Mouse (Mus musculus): ENCODE measurements around the gene Mboat1. TPM values are rescaled to one million over a fixed set of nuclear protein-coding genes. Genes with fewer than 3 reads are reported as not detected.

Gene Mboat1
- total RNA-seq, 1 experiment: 4.6 TPM

DNA sequence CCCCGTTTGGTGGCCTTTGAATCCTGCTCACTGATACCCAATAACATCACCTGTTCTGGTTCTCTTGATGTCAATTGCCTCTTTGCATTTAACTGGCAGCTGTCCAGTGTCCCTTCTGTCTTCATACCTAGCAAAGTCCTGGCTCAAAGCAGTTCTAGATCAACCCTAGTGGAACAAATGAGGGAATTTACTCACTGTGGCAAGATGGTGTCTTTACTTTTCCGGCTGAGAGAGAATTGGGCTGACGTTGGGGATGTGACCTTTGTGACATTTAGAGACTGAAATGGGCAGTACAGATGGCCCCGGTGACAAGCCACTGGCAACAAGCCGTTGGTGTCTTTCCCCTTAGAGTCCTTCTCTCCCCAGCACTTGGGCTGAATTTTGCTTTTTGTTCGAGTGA lies 118.1 kb downstream of the Mboat1 start:
- DNase-seq (ENCODE audit: low read depth, low spot score): no peak
- Histone ChIP-seq H3K4me3 (ENCODE audit: insufficient read depth in 1 of 2, low read depth in 1 of 2, low read length in 2 of 2, poor library complexity in 1 of 2, severe bottlenecking in 1 of 2) (no peak overlapping the region), H3K9me3 (ENCODE audit: control insufficient read depth, insufficient read depth, low read depth, low read length) (no peaks in the 10 kb centered on the region), H3K27ac (ENCODE audit: insufficient read depth, low read depth, low read length, poor library complexity, severe bottlenecking) (no peak overlapping the region), H3K4me1 (ENCODE audit: control insufficient read depth in 2 of 2, insufficient read depth in 2 of 2, low read length in 2 of 2, poor library complexity in 1 of 2) (peaks cover 0 to 2% of the 10 kb centered on the region in 2 experiments; a peak in 1 of 4 replicates), H3K9ac (ENCODE audit: insufficient read depth, low read depth, low read length, poor library complexity, severe bottlenecking) (no peak overlapping the region), H3K36me3 (ENCODE audit: control insufficient read depth, insufficient read depth, low read length, poor library complexity, severe bottlenecking) (no peaks in the 10 kb centered on the region)
- TF ChIP-seq CHD2 (IDR thresholded peaks at IDR 0.05; ENCODE audit: low read depth, low read length): no peak
- TF ChIP-seq ZNF384 (IDR thresholded peaks at IDR 0.05; ENCODE audit: low read depth, low read length): no peak
- no peak for TF ChIP-seq HCFC1 (IDR thresholded peaks at IDR 0.05; ENCODE audit: borderline replicate concordance, insufficient read depth, low read length)
- TF ChIP-seq MAFK (IDR thresholded peaks at IDR 0.05; ENCODE audit: insufficient read depth, low read depth, low read length): no peak
- no peak for TF ChIP-seq ZC3H11A (IDR thresholded peaks at IDR 0.05; ENCODE audit: borderline replicate concordance, low read depth, low read length)
- in situ Hi-C loops (cut with MboI; ENCODE audit: low sequenced_read_pairs in 2 of 2, unreplicated experiment in 2 of 2): loop anchor here (25.0 kb wide), 2 partner anchors 283 to 392 kb away; partner anchors contain the start of genes Cdkal1 (in 1 of the 2) and Uqcrfs1 (in 1 of the 2)

DNA sequence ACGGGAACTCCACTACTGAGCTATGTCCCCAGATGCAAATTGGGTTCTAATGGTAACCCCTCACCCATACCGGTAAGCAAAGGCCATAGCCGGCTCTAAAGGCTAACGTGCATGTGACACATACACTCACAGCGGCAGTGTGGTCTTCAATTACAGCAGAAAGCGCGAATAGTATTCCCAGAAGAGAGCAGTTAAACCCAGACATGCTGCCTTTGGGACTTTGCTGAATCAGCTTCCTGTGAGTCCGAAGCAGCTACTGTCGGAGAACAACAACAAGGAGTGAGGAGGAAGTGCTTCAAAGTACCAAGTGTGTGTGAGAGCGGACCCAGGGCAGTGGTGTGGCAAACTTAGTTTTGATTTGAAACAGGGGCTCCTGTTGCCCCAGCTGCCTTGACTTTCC lies 122.5 kb downstream of the Mboat1 start:
- peak overlapping the region in 1 of 2 experiments; percentile 30; a peak in 1 of 4 replicates for H3K4me3 ChIP-seq (ENCODE audit: insufficient read depth in 1 of 2, low read depth in 1 of 2, low read length in 2 of 2, poor library complexity in 1 of 2, severe bottlenecking in 1 of 2)
- TF ChIP-seq ZC3H11A (IDR thresholded peaks at IDR 0.05; ENCODE audit: borderline replicate concordance, low read depth, low read length): no peak
- peak; percentile 51 for TF ChIP-seq MAFK (IDR thresholded peaks at IDR 0.05; ENCODE audit: insufficient read depth, low read depth, low read length)
- H3K9me3 ChIP-seq (ENCODE audit: control insufficient read depth, insufficient read depth, low read depth, low read length): no peaks in the 10 kb centered on the region
- H3K36me3 ChIP-seq (ENCODE audit: control insufficient read depth, insufficient read depth, low read length, poor library complexity, severe bottlenecking): no peaks in the 10 kb centered on the region
- in situ Hi-C loops (cut with MboI; ENCODE audit: low sequenced_read_pairs in 2 of 2, unreplicated experiment in 2 of 2): loop anchor here (25.0 kb wide), 2 partner anchors 278 to 397 kb away; partner anchors contain the start of genes Cdkal1 (in 1 of the 2) and Uqcrfs1 (in 1 of the 2)
- no peak overlapping the region for H3K27ac ChIP-seq (ENCODE audit: insufficient read depth, low read depth, low read length, poor library complexity, severe bottlenecking)
- no peak for DNase-seq (ENCODE audit: low read depth, low spot score)
- H3K9ac ChIP-seq (ENCODE audit: insufficient read depth, low read depth, low read length, poor library complexity, severe bottlenecking): no peak overlapping the region
- H3K4me1 ChIP-seq (ENCODE audit: control insufficient read depth in 2 of 2, insufficient read depth in 2 of 2, low read length in 2 of 2, poor library complexity in 1 of 2): peaks cover 0 to 2% of the 10 kb centered on the region in 2 experiments; a peak in 2 of 4 replicates

DNA sequence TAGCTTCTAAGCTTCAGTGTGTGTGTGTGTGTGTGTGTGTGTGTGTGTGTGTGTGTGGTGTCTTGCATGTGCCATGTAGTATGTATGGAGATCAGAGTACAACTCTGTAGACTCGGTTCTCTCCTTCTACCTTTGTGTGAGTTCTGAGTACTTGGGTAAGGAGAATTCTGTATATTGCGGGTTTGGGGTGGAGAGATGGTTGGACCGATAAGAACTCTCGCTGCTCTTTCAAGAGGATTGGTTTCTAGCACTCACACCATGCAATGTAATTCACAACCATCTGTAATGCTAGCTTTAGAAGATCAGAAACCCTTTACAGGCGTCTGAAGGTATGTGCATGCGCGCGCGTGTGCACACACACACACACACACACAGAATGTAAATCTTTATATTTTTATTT lies 123.0 kb downstream of the Mboat1 start:
- Histone ChIP-seq H3K36me3 (ENCODE audit: control insufficient read depth, insufficient read depth, low read length, poor library complexity, severe bottlenecking) (no peaks in the 10 kb centered on the region), H3K9me3 (ENCODE audit: control insufficient read depth, insufficient read depth, low read depth, low read length) (no peaks in the 10 kb centered on the region), H3K9ac (ENCODE audit: insufficient read depth, low read depth, low read length, poor library complexity, severe bottlenecking) (no peak overlapping the region), H3K4me1 (ENCODE audit: control insufficient read depth in 2 of 2, insufficient read depth in 2 of 2, low read length in 2 of 2, poor library complexity in 1 of 2) (no peaks in the 10 kb centered on the region; a peak in 1 of 4 replicates), H3K27ac (ENCODE audit: insufficient read depth, low read depth, low read length, poor library complexity, severe bottlenecking) (no peak overlapping the region), H3K4me3 (ENCODE audit: insufficient read depth in 1 of 2, low read depth in 1 of 2, low read length in 2 of 2, poor library complexity in 1 of 2, severe bottlenecking in 1 of 2) (no peak overlapping the region)
- TF ChIP-seq HCFC1 (IDR thresholded peaks at IDR 0.05; ENCODE audit: borderline replicate concordance, insufficient read depth, low read length) (no peak), MAFK (IDR thresholded peaks at IDR 0.05; ENCODE audit: insufficient read depth, low read depth, low read length) (no peak), CHD2 (IDR thresholded peaks at IDR 0.05; ENCODE audit: low read depth, low read length) (no peak), ZC3H11A (IDR thresholded peaks at IDR 0.05; ENCODE audit: borderline replicate concordance, low read depth, low read length) (no peak), ZNF384 (IDR thresholded peaks at IDR 0.05; ENCODE audit: low read depth, low read length) (no peak)
- in situ Hi-C loops (cut with MboI; ENCODE audit: low sequenced_read_pairs in 2 of 2, unreplicated experiment in 2 of 2): loop anchor here (25.0 kb wide), 2 partner anchors 278 to 397 kb away; partner anchors contain the start of genes Cdkal1 (in 1 of the 2) and Uqcrfs1 (in 1 of the 2)
- no peak for DNase-seq (ENCODE audit: low read depth, low spot score)

DNA sequence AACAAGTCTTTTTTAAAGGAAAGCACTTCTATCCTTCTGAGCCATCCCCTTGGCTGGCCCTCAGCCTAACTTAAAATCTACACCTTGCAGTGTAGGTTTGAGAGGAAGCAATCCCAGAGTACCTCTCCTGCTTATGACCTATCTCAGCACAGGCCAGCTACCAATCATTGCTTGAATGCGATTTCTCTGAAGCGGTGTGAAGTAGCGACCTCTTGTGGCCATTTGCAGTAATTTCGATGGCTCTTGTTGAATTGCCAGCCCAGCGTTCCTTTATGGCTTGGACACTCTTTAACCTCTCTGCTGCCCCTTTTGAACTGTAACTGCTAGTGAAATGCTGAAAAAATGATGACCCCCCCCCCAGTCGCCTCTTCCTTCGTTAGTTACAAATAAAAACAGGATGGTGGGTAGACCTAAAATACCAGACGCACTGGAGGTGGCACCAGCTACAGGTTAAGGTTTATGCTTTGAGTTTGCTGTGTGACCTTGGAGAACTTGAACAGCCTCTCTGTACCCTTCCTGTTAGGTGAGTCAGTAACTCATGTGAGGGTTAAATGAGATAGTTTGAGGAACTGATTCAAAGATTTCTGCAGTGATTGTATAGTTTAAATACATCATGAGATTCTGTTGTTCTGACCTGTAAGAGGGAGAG lies 123.7 kb downstream of the Mboat1 start:
- Histone ChIP-seq H3K9ac (ENCODE audit: insufficient read depth, low read depth, low read length, poor library complexity, severe bottlenecking) (no peak overlapping the region), H3K9me3 (ENCODE audit: control insufficient read depth, insufficient read depth, low read depth, low read length) (no peaks in the 10 kb centered on the region), H3K36me3 (ENCODE audit: control insufficient read depth, insufficient read depth, low read length, poor library complexity, severe bottlenecking) (no peaks in the 10 kb centered on the region), H3K27ac (ENCODE audit: insufficient read depth, low read depth, low read length, poor library complexity, severe bottlenecking) (no peak overlapping the region), H3K4me3 (ENCODE audit: insufficient read depth in 1 of 2, low read depth in 1 of 2, low read length in 2 of 2, poor library complexity in 1 of 2, severe bottlenecking in 1 of 2) (no peak overlapping the region), H3K4me1 (ENCODE audit: control insufficient read depth in 2 of 2, insufficient read depth in 2 of 2, low read length in 2 of 2, poor library complexity in 1 of 2) (no peaks in the 10 kb centered on the region; a peak in 1 of 4 replicates)
- TF ChIP-seq ZC3H11A (IDR thresholded peaks at IDR 0.05; ENCODE audit: borderline replicate concordance, low read depth, low read length) (peak; percentile 84), HCFC1 (IDR thresholded peaks at IDR 0.05; ENCODE audit: borderline replicate concordance, insufficient read depth, low read length) (no peak), MAFK (IDR thresholded peaks at IDR 0.05; ENCODE audit: insufficient read depth, low read depth, low read length) (peak; percentile 51; the same call in 1 of the 2 replicates)
- in situ Hi-C loops (cut with MboI; ENCODE audit: low sequenced_read_pairs in 2 of 2, unreplicated experiment in 2 of 2): loop anchor here (10.0 to 25.0 kb wide), 3 partner anchors 265 to 398 kb away; partner anchors contain the start of genes Cdkal1 (in 1 of the 2) and Uqcrfs1 (in 1 of the 2)
- DNase-seq (ENCODE audit: low read depth, low spot score): peak; percentile 88

All from ES-E14 (cell line).